Mouse (Mus musculus) C2C12 (cell line): ENCODE measurements around the gene L3mbtl4. TPM values are rescaled to one million over a fixed set of nuclear protein-coding genes. Genes with fewer than 3 reads are reported as not detected.

ENCODE experiments used
- H3K27me3 ChIP-seq: one replicate; pipeline ENCODE4 v1.6.1; 2011; ENCODE audit not compliant: control insufficient read depth, insufficient read depth, insufficient read length
- H3K36me3 ChIP-seq: one replicate; pipeline ENCODE4 v1.6.1; 2011; ENCODE audit not compliant: control insufficient read depth, insufficient read depth
- H3K4me3 ChIP-seq: one replicate; pipeline ENCODE4 v1.5.1; 2011; ENCODE audit warnings: mild to moderate bottlenecking, control low read depth; ENCODE audit not compliant: poor library complexity, insufficient read depth, severe bottlenecking
- H3K79me2 ChIP-seq: one replicate; pipeline ENCODE4 v1.6.1; 2011; ENCODE audit not compliant: control insufficient read depth, insufficient read depth
- H3K79me3 ChIP-seq: one replicate; pipeline ENCODE4 v1.6.1; 2011; ENCODE audit warnings: low read depth, control low read depth
- H3ac ChIP-seq: one replicate; pipeline ENCODE3; 2011; ENCODE audit warnings: low read depth; ENCODE audit not compliant: control insufficient read depth, insufficient read length
- CEBPB ChIP-seq: IDR thresholded peaks from one replicate; pipeline ENCODE4 v1.6.1; 2011; ENCODE audit warnings: low read depth, mild to moderate bottlenecking, control low read depth, moderate library complexity
- CTCF ChIP-seq: IDR thresholded peaks from one replicate; pipeline ENCODE4 v1.5.1; 2011; ENCODE audit not compliant: control insufficient read depth, insufficient read depth, insufficient read length
- FOSL1 ChIP-seq: IDR thresholded peaks from one replicate; pipeline ENCODE4 v1.8.0; 2011; ENCODE audit warnings: mild to moderate bottlenecking, low read length; ENCODE audit not compliant: poor library complexity, insufficient read depth, severe bottlenecking
- MAX ChIP-seq: IDR thresholded peaks from one replicate; pipeline ENCODE4 v1.6.1; 2011; ENCODE audit warnings: mild to moderate bottlenecking, control low read depth
- MYOD1 ChIP-seq: IDR thresholded peaks from one replicate; pipeline ENCODE4 v1.6.1; 2011; ENCODE audit warnings: low read depth; ENCODE audit not compliant: control insufficient read depth, insufficient read length
- MYOG ChIP-seq: IDR thresholded peaks from one replicate; pipeline ENCODE4 v1.6.1; 2011; ENCODE audit not compliant: control insufficient read depth, insufficient read length; ENCODE audit errors: extremely low read depth
- USF1 ChIP-seq: IDR thresholded peaks from one replicate; pipeline ENCODE4 v1.6.1; 2011; ENCODE audit warnings: low read depth, mild to moderate bottlenecking, control low read depth, moderate library complexity
- long read RNA-seq, 2 experiments: library from polyadenylated mRNA; unstranded; transcript quantifications; one replicate each; pipeline ENCODE4 v2.0.0; 2019 to 2020
- polyA plus RNA-seq: library from polyadenylated mRNA; unstranded; fragments of >200 nt; fragmentation: generic; extraction: Trizol; gene quantifications from one replicate; pipeline ENCODE4 v1.2.1, GENCODE M21; 2012; ENCODE audit warnings: missing spikeins

L3mbtl4 gene
- polyA plus RNA-seq: not detected
- long read RNA-seq, experiment 1: 0 reads
- long read RNA-seq, experiment 2: 0 reads

- TF ChIP-seq CEBPB (no peak), MAX (no peak), CTCF (no peak), USF1 (no peak), MYOG (no peak), MYOD1 (no peak), FOSL1 (no peak)
- Histone ChIP-seq H3ac (no peak within 1 kb of the TSS), H3K27me3 (peaks cover 32% of the 10 kb centered on the region), H3K79me2 (no peaks in the 10 kb centered on the region), H3K4me3 (no peak within 1 kb of the TSS), H3K36me3 (no peaks in the 10 kb centered on the region), H3K79me3 (no peaks in the 10 kb centered on the region)
Measured at GRCm38 (mm10) chr17:68273527-68273926, at the start of gene L3mbtl4. Gene L3mbtl4, plus strand, starts transcription at chr17:68273797.

- no peak overlapping the region for H3ac ChIP-seq
- no peaks in the 10 kb centered on the region for H3K36me3 ChIP-seq
- H3K79me3 ChIP-seq: no peaks in the 10 kb centered on the region
- H3K27me3 ChIP-seq: no peaks in the 10 kb centered on the region
- no peak overlapping the region for H3K4me3 ChIP-seq
- no peaks in the 10 kb centered on the region for H3K79me2 ChIP-seq
- no peak for TF ChIP-seq CTCF
- no peak for TF ChIP-seq MAX
Measured at GRCm38 (mm10) chr17:68230484-68230883, 43.1 kb upstream of the L3mbtl4 start.

GRCm38 (mm10) chr17:68235380-68235779 is 38.2 kb upstream of the L3mbtl4 start:
- H3K27me3 ChIP-seq: no peaks in the 10 kb centered on the region
- H3K79me3 ChIP-seq: no peaks in the 10 kb centered on the region
- no peak for TF ChIP-seq MYOD1
- no peak for TF ChIP-seq CEBPB
- no peak for TF ChIP-seq CTCF
- no peak for TF ChIP-seq MAX
- TF ChIP-seq MYOG: no peak
- no peak for TF ChIP-seq FOSL1
- no peak overlapping the region for H3ac ChIP-seq
- H3K4me3 ChIP-seq: no peak overlapping the region
- no peaks in the 10 kb centered on the region for H3K79me2 ChIP-seq
- no peaks in the 10 kb centered on the region for H3K36me3 ChIP-seq

GRCm38 (mm10) chr17:68236992-68237391 is 36.6 kb upstream of the L3mbtl4 start:
- Histone ChIP-seq H3K4me3 (no peak overlapping the region), H3K36me3 (no peaks in the 10 kb centered on the region), H3K79me3 (no peaks in the 10 kb centered on the region), H3K27me3 (no peaks in the 10 kb centered on the region), H3K79me2 (no peaks in the 10 kb centered on the region), H3ac (no peak overlapping the region)
- TF ChIP-seq FOSL1 (no peak), MAX (no peak), MYOG (no peak), MYOD1 (no peak), CEBPB (no peak), USF1 (no peak), CTCF (no peak)

DNA sequence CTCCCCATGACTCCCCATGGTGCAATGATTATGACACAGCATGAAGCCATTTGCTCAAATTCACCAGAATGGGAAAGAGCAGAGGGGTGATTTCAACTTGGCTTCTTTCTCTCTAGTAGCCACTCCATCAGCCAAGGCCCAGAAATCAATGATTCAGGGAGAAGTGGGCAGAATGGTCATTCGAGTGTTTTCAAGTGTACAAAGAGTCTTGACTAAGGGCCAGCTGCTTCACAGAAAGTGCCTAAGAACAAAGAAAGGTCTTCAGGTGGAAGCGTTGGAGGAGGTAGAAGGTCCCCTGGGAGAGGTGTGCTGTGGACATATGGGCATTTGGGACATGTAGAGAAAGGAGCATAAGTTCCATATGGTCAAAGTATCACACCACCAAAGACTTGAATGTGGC is 33.4 kb upstream of the L3mbtl4 start:
- H3K27me3 ChIP-seq: no peaks in the 10 kb centered on the region
- TF ChIP-seq CTCF: no peak
- TF ChIP-seq MAX: no peak
- H3K79me3 ChIP-seq: no peaks in the 10 kb centered on the region
- H3ac ChIP-seq: no peak overlapping the region
- H3K36me3 ChIP-seq: no peaks in the 10 kb centered on the region
- no peaks in the 10 kb centered on the region for H3K79me2 ChIP-seq
- no peak overlapping the region for H3K4me3 ChIP-seq

GRCm38 (mm10) chr17:68264835-68265557 is 8.6 kb upstream of the L3mbtl4 start:
- no peaks in the 10 kb centered on the region for H3K79me3 ChIP-seq
- peaks cover 3% of the 10 kb centered on the region for H3K27me3 ChIP-seq
- no peaks in the 10 kb centered on the region for H3K79me2 ChIP-seq
- TF ChIP-seq CTCF (no peak), MAX (no peak), CEBPB (no peak), MYOG (no peak), MYOD1 (no peak), USF1 (no peak)
- H3K36me3 ChIP-seq: no peaks in the 10 kb centered on the region
- H3K4me3 ChIP-seq: no peak overlapping the region
- H3ac ChIP-seq: no peak overlapping the region
